In the genomic region with DNA sequence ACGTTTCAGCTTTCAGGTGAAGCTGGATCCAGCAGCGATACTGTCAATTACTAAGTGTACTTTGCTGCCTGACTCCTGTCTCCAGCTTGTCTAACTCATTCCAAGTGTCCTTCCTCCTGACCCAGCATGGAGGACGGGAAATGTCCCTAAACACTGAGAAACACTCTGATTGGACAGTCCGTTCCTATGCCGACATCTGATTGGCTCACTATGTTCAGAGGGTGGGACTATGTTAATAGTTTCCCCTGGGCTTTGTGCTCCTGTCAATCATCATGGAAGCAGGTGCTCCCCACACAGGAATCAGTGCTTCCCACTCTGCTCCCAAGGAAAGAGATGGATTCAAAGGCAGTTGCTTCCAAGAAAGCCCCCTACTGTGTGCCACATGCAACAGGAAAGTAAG, we compare ENCODE assay signal across 8 mouse cellular contexts. TPM values are rescaled to one million over a fixed set of nuclear protein-coding genes. Genes with fewer than 3 reads are reported as not detected.
DNase-seq lines count a peak whose midpoint lies in the region; ATAC-seq and TF ChIP-seq lines count a peak whose summit lies in the region.

No protein-coding gene starts in this region.

- TF ChIP-seq CTCF in kidney, postnatal 0 days (IDR thresholded peaks at IDR 0.05; ENCODE audit: low read depth) = no peak

- no peak overlapping the region for H3K27ac ChIP-seq in kidney, postnatal 0 days
- H3K27ac ChIP-seq in intestine, embryonic 15.5 days = no peak overlapping the region

- H3K27me3 ChIP-seq in kidney, postnatal 0 days (ENCODE audit: insufficient read depth, low read length) = no peaks in the 10 kb centered on the region
- H3K27me3 ChIP-seq in intestine, embryonic 15.5 days (replicated peaks) = no peaks in the 10 kb centered on the region

- peak; percentile 66; the same call in 1 of the 2 replicates for ATAC-seq in kidney, postnatal 0 days (replicated peaks; ENCODE audit: low FRiP score, low read depth)
- peak; percentile 56; the same call in 1 of the 2 replicates for ATAC-seq in intestine, embryonic 15.5 days

- H3K9me3 ChIP-seq in kidney, postnatal 0 days (replicated peaks; ENCODE audit: low read length) = no peaks in the 10 kb centered on the region
- H3K9me3 ChIP-seq in intestine, embryonic 15.5 days = no peaks in the 10 kb centered on the region

- H3K9ac ChIP-seq in kidney, postnatal 0 days (ENCODE audit: low read depth, low read length) = no peak overlapping the region
- H3K9ac ChIP-seq in intestine, embryonic 15.5 days = no peak overlapping the region

- peak; percentile 65 for DNase-seq in kidney, postnatal 0 days (ENCODE audit: low spot score)
- DNase-seq in kidney, adult 18-20 months = no peak
- DNase-seq in embryo, embryonic 10.5 days (ENCODE audit: low spot score) = peak; percentile 92
- DNase-seq in natural killer cell, adult 2 months (ENCODE audit: low spot score in 2 of 2) = peak; percentile 20 to 34
- DNase-seq in spleen, adult 18-20 months = no peak
- DNase-seq in kidney, adult 9 months = no peak
- DNase-seq in layer of hippocampus, adult 11-12 months (ENCODE audit: low spot score) = no peak

- WGBS in kidney, postnatal 0 days = 18% methylated on average over 5 of the region's 5 CpGs
- WGBS in intestine, embryonic 15.5 days = 17% methylated on average over 5 of the region's 5 CpGs

- H3K4me2 ChIP-seq in kidney, postnatal 0 days (ENCODE audit: low read length) = no peak overlapping the region
- peak overlapping the region; percentile 25; the same call in 1 of the 2 replicates for H3K4me2 ChIP-seq in intestine, embryonic 15.5 days (replicated peaks)

- H3K36me3 ChIP-seq in kidney, postnatal 0 days (ENCODE audit: insufficient read depth, low read length) = no peaks in the 10 kb centered on the region
- no peaks in the 10 kb centered on the region for H3K36me3 ChIP-seq in intestine, embryonic 15.5 days

- H3K4me1 ChIP-seq in kidney, postnatal 0 days (replicated peaks; ENCODE audit: insufficient read depth, low read length) = 0 out of 2 replicates have a peak, but pooled peaks cover 4% of the 10 kb centered on the region
- peaks cover 13% of the 10 kb centered on the region; the same call in 1 of the 2 replicates for H3K4me1 ChIP-seq in intestine, embryonic 15.5 days (replicated peaks)

- H3K4me3 ChIP-seq in kidney, postnatal 0 days (replicated peaks; ENCODE audit: low read depth, low read length) = no peak overlapping the region
- H3K4me3 ChIP-seq in intestine, embryonic 15.5 days (replicated peaks) = no peak overlapping the region

RNA-seq across cellular contexts. Expression of a gene that starts 21.6 kb away (rescaled TPM):
- not detected in 2 replicates for polyA plus RNA-seq in kidney, postnatal 0 days (2015; fragmentation: Nextera tagmentation; extraction: Ambion mirVana)
- polyA plus RNA-seq in intestine, embryonic 15.5 days (2015; fragmentation: Nextera tagmentation; extraction: Ambion mirVana) = not detected in 2 replicates

Comparison
In these comparisons a context has a peak if more than half of its experiments do, and no peak if none do; other contexts are left out.
1. DNase-seq: peak in kidney, postnatal 0 days (single experiment), embryo, embryonic 10.5 days (single experiment) and natural killer cell, adult 2 months (2 of 2); none in kidney, adult 18-20 months (single experiment), spleen, adult 18-20 months (0 of 2), kidney, adult 9 months (single experiment) and layer of hippocampus, adult 11-12 months (single experiment).